Mouse (Mus musculus) kidney, adult 2 months (tissue): ENCODE measurements around the gene Tnxb. TPM values are rescaled to one million over a fixed set of nuclear protein-coding genes. Genes with fewer than 3 reads are reported as not detected.

Experiments
- DNase-seq: peaks from one replicate; pipeline ENCODE4 v3.0.0; 2021
- H3K27ac ChIP-seq: fragments of 200-500 bp; 2 replicates; pipeline ENCODE4 v1.5.1; 2012; ENCODE audit warnings: low read depth, low read length, control low read depth, inconsistent platforms; ENCODE audit not compliant: insufficient read depth
- H3K27me3 ChIP-seq: fragments of 200-500 bp; replicated peaks from 2 replicates; pipeline ENCODE4 v1.6.1; 2012; ENCODE audit warnings: mild to moderate bottlenecking, moderate library complexity, low read length, inconsistent platforms; ENCODE audit not compliant: control insufficient read depth, insufficient read depth
- H3K36me3 ChIP-seq: fragments of 200-500 bp; 2 replicates; pipeline ENCODE4 v1.6.1; 2012; ENCODE audit warnings: mild to moderate bottlenecking, moderate library complexity, low read length, inconsistent platforms; ENCODE audit not compliant: control insufficient read depth, insufficient read depth
- H3K4me1 ChIP-seq: fragments of 200-500 bp; 2 replicates; pipeline ENCODE4 v1.6.1; 2011; ENCODE audit warnings: low read length; ENCODE audit not compliant: control insufficient read depth, insufficient read depth
- H3K4me3 ChIP-seq: fragments of 200-500 bp; 2 replicates; pipeline ENCODE4 v1.5.1; 2011; ENCODE audit warnings: mild to moderate bottlenecking, low read depth, low read length, control low read depth; ENCODE audit not compliant: insufficient read depth
- CTCF ChIP-seq: fragments of 200-500 bp; conservative IDR thresholded peaks from 2 replicates; pipeline ENCODE4 v1.5.1; 2011; ENCODE audit warnings: low read depth, mild to moderate bottlenecking, control low read depth, low read length, moderate library complexity, mixed read lengths; ENCODE audit not compliant: insufficient read depth, insufficient read length
- POLR2A ChIP-seq: fragments of 200-500 bp; IDR thresholded peaks from one replicate; pipeline ENCODE4 v1.6.1; 2011; ENCODE audit warnings: low read depth, low read length, control low read depth
- WGBS: fragments of 180-500 bp; shearing (Covaris S2); methylation state at CpG from one replicate; pipeline ENCODE4 v1.1.7; 2018; 5-methylcytosine and 5-hydroxymethylcytosine counted together
- polyA plus RNA-seq: library from polyadenylated mRNA; depleted of rRNA; stranded (reverse); fragments of >200 nt; gene quantifications from 2 replicates; pipeline ENCODE4 v1.2.3, GENCODE M21; 2012

Tnxb gene
- polyA plus RNA-seq, 1 experiment: 5.5 TPM

GRCm38 (mm10) chr17:34680621-34681020, 10.3 kb downstream of the Tnxb start:
- Histone ChIP-seq H3K27ac (no peak overlapping the region), H3K4me3 (no peak overlapping the region), H3K36me3 (no peaks in the 10 kb centered on the region), H3K27me3 (no peaks in the 10 kb centered on the region), H3K4me1 (peaks cover 5% of the 10 kb centered on the region; the same call in 1 of the 2 replicates)
- TF ChIP-seq CTCF (no peak), POLR2A (no peak)
- DNase-seq: no peak
- WGBS: 86% methylated on average over 4 of the region's 4 CpGs

- no peak for TF ChIP-seq CTCF
- TF ChIP-seq POLR2A: no peak
- H3K27me3 ChIP-seq: no peaks in the 10 kb centered on the region
- peak overlapping the region; percentile 21 for H3K27ac ChIP-seq
- no peak overlapping the region for H3K4me3 ChIP-seq
- no peaks in the 10 kb centered on the region for H3K36me3 ChIP-seq
- 0 out of 2 replicates have a peak, but pooled peaks cover 5% of the 10 kb centered on the region for H3K4me1 ChIP-seq
- 51% methylated on average over 17 of the region's 17 CpGs for WGBS
- peak; percentile 81 for DNase-seq
Observed at GRCm38 (mm10) chr17:34681132-34681571, 10.8 kb downstream of the Tnxb start.

DNA sequence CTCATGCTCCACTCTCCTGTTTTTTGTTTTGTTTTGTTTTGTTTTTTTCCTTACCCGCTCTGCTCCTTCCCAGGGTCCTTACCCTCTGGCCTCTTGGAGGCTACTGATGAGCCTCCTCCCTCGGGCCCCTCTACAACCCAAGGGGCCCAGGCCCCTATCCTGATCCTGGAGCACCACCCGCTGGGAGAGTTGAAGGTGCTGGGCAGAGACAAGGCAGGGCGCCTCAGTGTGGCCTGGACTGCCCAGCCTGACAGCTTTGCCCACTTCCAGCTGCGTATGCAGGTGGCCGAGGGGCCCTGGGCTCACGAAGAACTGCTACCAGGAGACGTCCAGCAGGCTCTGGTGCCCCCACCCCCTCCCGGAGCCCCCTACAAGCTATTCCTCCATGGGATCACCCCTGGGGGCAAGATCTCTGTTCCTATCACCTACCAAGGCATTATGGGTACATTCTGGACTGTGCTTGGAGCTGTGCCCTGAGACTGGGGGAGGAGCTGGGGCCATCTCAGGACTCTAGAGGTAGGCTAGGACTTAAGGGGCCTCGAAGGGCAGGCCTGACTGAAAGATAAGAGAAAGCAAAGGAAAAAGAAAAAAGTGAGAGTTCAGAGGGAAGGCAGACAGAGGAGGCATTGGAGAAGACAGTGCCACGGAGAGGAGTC, 11.7 kb downstream of the Tnxb start:
- Histone ChIP-seq H3K27ac (peak overlapping the region; percentile 37; the same call in 1 of the 2 replicates), H3K4me3 (no peak overlapping the region), H3K36me3 (no peaks in the 10 kb centered on the region), H3K27me3 (no peaks in the 10 kb centered on the region), H3K4me1 (no peaks in the 10 kb centered on the region)
- no peak for TF ChIP-seq CTCF
- no peak for TF ChIP-seq POLR2A
- WGBS: 71% methylated on average over 11 of the region's 11 CpGs
- DNase-seq: no peak

- WGBS: 65% methylated on average over 8 of the region's 8 CpGs
- Histone ChIP-seq H3K27me3 (no peaks in the 10 kb centered on the region), H3K4me1 (no peaks in the 10 kb centered on the region), H3K4me3 (no peak overlapping the region), H3K27ac (no peak overlapping the region), H3K36me3 (no peaks in the 10 kb centered on the region)
- DNase-seq: no peak
- no peak for TF ChIP-seq POLR2A
- no peak for TF ChIP-seq CTCF
Observed at GRCm38 (mm10) chr17:34683179-34683578, 12.8 kb downstream of the Tnxb start.

DNA sequence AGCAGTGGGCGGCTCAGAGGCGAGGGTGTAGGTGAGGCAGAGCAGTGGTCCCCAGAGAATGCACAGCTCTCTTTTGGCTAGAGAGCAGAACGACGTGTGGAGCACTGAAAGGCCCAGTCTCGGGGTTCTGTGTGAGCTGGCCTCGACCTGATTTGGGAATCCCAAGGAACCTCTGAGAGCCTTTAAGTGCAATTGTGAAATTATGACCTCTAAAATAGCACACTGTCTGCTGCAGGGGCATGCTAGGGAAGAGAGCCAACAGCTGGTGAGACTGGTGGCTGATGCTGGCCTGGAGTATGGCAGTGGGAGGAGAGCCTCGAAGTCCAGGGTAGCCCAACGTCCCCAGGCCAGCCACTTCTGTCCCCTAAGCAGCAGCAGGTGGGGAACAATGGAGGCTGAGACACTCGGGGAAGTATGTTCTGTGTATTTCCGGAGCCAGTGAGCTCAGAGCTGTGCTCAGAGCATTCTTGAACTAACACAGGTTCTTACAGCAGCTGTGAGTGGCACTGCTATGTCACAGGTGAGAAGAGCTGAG, 13.4 kb downstream of the Tnxb start:
- H3K4me3 ChIP-seq: no peak overlapping the region
- H3K4me1 ChIP-seq: no peaks in the 10 kb centered on the region
- DNase-seq: no peak
- no peaks in the 10 kb centered on the region for H3K36me3 ChIP-seq
- TF ChIP-seq CTCF (no peak), POLR2A (no peak)
- no peaks in the 10 kb centered on the region for H3K27me3 ChIP-seq
- H3K27ac ChIP-seq: no peak overlapping the region
- 70% methylated on average over 10 of the region's 10 CpGs for WGBS

DNA sequence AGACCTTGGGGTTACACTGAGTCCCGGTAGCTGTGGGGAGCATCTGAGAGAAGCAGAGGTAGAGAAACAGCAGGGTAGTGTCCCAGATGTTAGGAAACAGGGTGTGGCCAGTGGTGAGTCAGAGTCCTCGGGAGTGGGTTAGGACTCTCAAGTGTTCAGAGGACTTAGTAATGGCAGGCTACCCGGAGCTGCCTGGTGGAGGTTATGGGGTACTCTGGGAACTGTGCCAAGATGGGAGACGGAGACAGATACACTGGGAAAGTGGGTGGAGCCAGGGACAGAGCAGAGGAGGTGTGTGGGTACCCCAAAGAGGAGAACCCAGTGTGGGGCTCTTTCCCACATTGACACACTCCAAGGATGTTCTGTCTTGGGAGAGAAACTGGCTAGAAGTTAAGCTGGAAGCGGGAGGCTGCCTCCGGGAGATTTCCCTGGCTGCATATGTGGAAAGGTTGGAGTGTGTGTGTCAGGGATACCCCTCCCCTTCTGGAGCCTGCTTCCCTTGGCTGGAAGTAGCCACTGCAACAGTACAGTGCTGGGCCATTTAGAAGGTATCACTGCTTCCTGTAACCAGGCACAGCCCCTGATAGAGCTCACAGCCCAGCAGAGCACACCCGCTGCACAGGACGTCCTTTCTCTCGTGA, 14.0 kb downstream of the Tnxb start:
- no peaks in the 10 kb centered on the region for H3K36me3 ChIP-seq
- no peak overlapping the region for H3K27ac ChIP-seq
- no peaks in the 10 kb centered on the region for H3K27me3 ChIP-seq
- H3K4me1 ChIP-seq: no peaks in the 10 kb centered on the region
- no peak for DNase-seq
- WGBS: 54% methylated on average over 9 of the region's 9 CpGs
- H3K4me3 ChIP-seq: no peak overlapping the region
- TF ChIP-seq POLR2A (no peak), CTCF (no peak)

DNA sequence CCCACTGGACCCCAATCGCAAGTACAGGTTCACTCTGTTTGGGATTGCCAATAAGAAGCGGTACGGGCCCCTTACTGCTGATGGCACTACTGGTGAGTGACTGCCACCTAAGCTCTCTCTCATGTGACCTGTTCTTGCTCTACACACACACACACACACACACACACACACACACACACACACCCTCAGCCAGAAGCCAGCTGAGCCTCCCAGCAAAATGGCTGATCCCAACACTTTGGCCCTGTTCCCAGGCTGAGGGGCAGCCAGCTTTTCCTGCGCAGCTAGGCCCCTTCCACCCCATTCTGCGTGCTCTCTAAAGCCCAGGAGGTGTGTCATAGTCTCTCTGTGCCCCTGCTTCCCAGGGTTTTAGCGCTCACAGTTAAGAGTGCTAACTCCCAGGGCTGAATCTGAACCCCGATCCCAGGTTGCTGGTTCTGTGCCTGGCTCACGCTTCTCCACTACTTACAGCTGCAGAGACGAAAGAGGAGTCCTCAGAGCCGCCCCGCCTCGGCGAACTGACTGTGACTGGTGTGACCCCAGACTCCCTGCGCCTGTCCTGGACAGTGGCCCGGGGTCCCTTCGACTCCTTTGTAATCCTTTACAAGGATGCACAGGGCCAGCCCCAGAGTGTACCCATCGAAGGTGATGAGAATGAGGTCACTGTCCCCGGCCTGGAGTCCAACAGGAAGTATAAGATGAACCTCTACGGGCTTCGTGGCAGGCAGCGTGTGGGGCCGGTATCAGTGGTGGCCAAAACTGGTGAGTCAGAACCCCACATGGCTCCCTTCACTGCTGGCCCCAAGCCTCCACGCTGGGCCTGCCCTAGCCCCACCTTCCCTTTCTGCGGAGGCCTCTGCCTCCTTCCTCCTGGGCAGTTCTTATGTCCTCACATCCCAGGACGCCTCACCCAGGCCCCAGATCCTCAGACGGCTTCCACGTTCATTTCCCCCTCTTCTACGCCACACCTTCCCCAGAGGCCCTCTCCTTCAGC, 15.1 kb downstream of the Tnxb start:
- TF ChIP-seq CTCF: no peak
- TF ChIP-seq POLR2A: no peak
- no peak overlapping the region for H3K27ac ChIP-seq
- H3K4me3 ChIP-seq: no peak overlapping the region
- H3K4me1 ChIP-seq: no peaks in the 10 kb centered on the region
- H3K27me3 ChIP-seq: no peaks in the 10 kb centered on the region
- 74% methylated on average over 28 of the region's 28 CpGs for WGBS
- no peak for DNase-seq
- no peaks in the 10 kb centered on the region for H3K36me3 ChIP-seq
